Mouse (Mus musculus): ENCODE results near the gene Tead1. TPM values are rescaled to one million over a fixed set of nuclear protein-coding genes. Genes with fewer than 3 reads are reported as not detected.

Tead1 gene
- 1 to 10 TPM in 1 of 2 experiments, under 1 TPM in 1; 0.43 to 2.9 TPM for polyA plus RNA-seq (2017; shearing (Covaris generic))

GRCm38 (mm10) chr7:112679171-112679512, at the start of gene Tead1:
Gene Tead1 (plus strand): TSS chr7:112679318.

GRCm38 (mm10) chr7:112953777-112954291, 274.7 kb downstream of the Tead1 start, which contains the start of gene Rassf10:
Gene Rassf10 (plus strand): TSS chr7:112953962.

